Mouse (Mus musculus) hindbrain, postnatal 0 days (tissue): ENCODE data around the gene Chchd10. TPM values are rescaled to one million over a fixed set of nuclear protein-coding genes. Genes with fewer than 3 reads are reported as not detected.

ENCODE experiments used
- ATAC-seq: fragments of 200-750 bp; cut with Nextera tagmentation; 2 replicates; pipeline ENCODE4 v1.8.0; 2017; ENCODE audit warnings: mild to moderate bottlenecking, moderate TSS enrichment, moderate library complexity
- DNase-seq: peaks from one replicate; pipeline ENCODE4 v3.0.0-alpha.2; 2015; ENCODE audit warnings: low spot score
- H3K27ac ChIP-seq: fragments of 300-500 bp; sonication (generic); 2 replicates; pipeline ENCODE4 v1.5.1; 2014; ENCODE audit warnings: mild to moderate bottlenecking
- H3K27me3 ChIP-seq: fragments of 300-500 bp; sonication (generic); 2 replicates; pipeline ENCODE4 v1.6.1; 2014; ENCODE audit warnings: low read length, mixed read lengths; ENCODE audit not compliant: insufficient read depth
- H3K36me3 ChIP-seq: fragments of 300-500 bp; sonication (generic); 2 replicates; pipeline ENCODE4 v1.6.1; 2014; ENCODE audit warnings: low read length, mixed read lengths; ENCODE audit not compliant: insufficient read depth
- H3K4me1 ChIP-seq: fragments of 300-500 bp; sonication (generic); 2 replicates; pipeline ENCODE4 v1.6.1; 2014; ENCODE audit warnings: antibody characterized with exemption, low read length, mixed read lengths; ENCODE audit not compliant: insufficient read depth
- H3K4me2 ChIP-seq: fragments of 300-500 bp; sonication (generic); 2 replicates; pipeline ENCODE4 v1.6.1; 2014; ENCODE audit warnings: low read depth, mild to moderate bottlenecking, low read length, moderate library complexity, mixed read lengths
- H3K4me3 ChIP-seq: fragments of 300-500 bp; sonication (generic); 2 replicates; pipeline ENCODE4 v1.5.1; 2014; ENCODE audit warnings: low read length
- H3K9ac ChIP-seq: fragments of 300-500 bp; sonication (generic); replicated peaks from 2 replicates; pipeline ENCODE4 v1.6.1; 2014; ENCODE audit warnings: mild to moderate bottlenecking, low read length, moderate library complexity, mixed read lengths
- H3K9me3 ChIP-seq: fragments of 300-500 bp; sonication (generic); 2 replicates; pipeline ENCODE4 v1.6.1; 2016; ENCODE audit warnings: low read length, mixed read lengths
- CTCF ChIP-seq: IDR thresholded peaks from 2 replicates; pipeline ENCODE4 v1.5.1; 2016; ENCODE audit warnings: antibody characterized with exemption, control low read depth, low read depth
- WGBS: fragments of 180-500 bp; shearing (Covaris S2); extraction: QIAGEN DNeasy Blood & Tissue Kit; methylation state at CpG from one replicate; pipeline ENCODE4 v1.1.7; 2014; 5-methylcytosine and 5-hydroxymethylcytosine counted together
- polyA plus RNA-seq: library from polyadenylated mRNA; unstranded; fragments of >200 nt; fragmentation: Nextera tagmentation; extraction: Ambion mirVana; gene quantifications from 2 replicates; pipeline ENCODE4 v1.2.1, GENCODE M21; 2015
- total RNA-seq: library from RNA; depleted of rRNA; stranded (reverse); fragments of >200 nt; gene quantifications from 2 replicates; pipeline ENCODE4 v1.2.3, GENCODE M21; 2014

Gene Chchd10
- total and polyA plus RNA-seq, 2 experiments from 2014 or later = 312 to 332 TPM

GRCm38 (mm10) chr10:75948079-75948478, 15.1 kb downstream of the Chchd10 start:
- H3K9me3 ChIP-seq = no peaks in the 10 kb centered on the region
- WGBS = 72% methylated on average over 5 of the region's 5 CpGs
- ATAC-seq = no peak
- TF ChIP-seq CTCF = no peak
- no peak for DNase-seq
- H3K4me2 ChIP-seq = no peak overlapping the region
- H3K27me3 ChIP-seq = no peaks in the 10 kb centered on the region
- H3K27ac ChIP-seq = no peak overlapping the region
- H3K36me3 ChIP-seq = no peaks in the 10 kb centered on the region
- H3K4me1 ChIP-seq = peaks cover 8% of the 10 kb centered on the region; the same call in 1 of the 2 replicates
- no peak overlapping the region for H3K9ac ChIP-seq
- no peak overlapping the region for H3K4me3 ChIP-seq

- H3K9ac ChIP-seq = no peak overlapping the region
- H3K4me2 ChIP-seq = no peak overlapping the region
- no peak overlapping the region for H3K4me3 ChIP-seq
- no peaks in the 10 kb centered on the region for H3K27me3 ChIP-seq
- ATAC-seq (no peak), DNase-seq (no peak)
- no peak overlapping the region for H3K27ac ChIP-seq
- TF ChIP-seq CTCF = no peak
- no peaks in the 10 kb centered on the region for H3K36me3 ChIP-seq
- WGBS = 83% methylated on average over 22 of the region's 22 CpGs
- H3K9me3 ChIP-seq = no peaks in the 10 kb centered on the region
- H3K4me1 ChIP-seq = peaks cover 3% of the 10 kb centered on the region; the same call in 1 of the 2 replicates
Observed at GRCm38 (mm10) chr10:75949053-75950045, 16.4 kb downstream of the Chchd10 start.

- H3K27ac ChIP-seq = no peak overlapping the region
Observed at GRCm38 (mm10) chr10:75950791-75951210, 17.9 kb downstream of the Chchd10 start.

GRCm38 (mm10) chr10:75951424-75952050, 18.6 kb downstream of the Chchd10 start:
- ATAC-seq (peak; percentile 30), DNase-seq (peak; percentile 78)
- H3K9ac ChIP-seq = peak overlapping the region; percentile 43; the same call in 1 of the 2 replicates
- H3K4me1 ChIP-seq = peaks cover 3% of the 10 kb centered on the region; the same call in 1 of the 2 replicates
- no peaks in the 10 kb centered on the region for H3K36me3 ChIP-seq
- 4% methylated on average over 13 of the region's 13 CpGs for WGBS
- H3K4me3 ChIP-seq = peak overlapping the region; percentile 31
- no peaks in the 10 kb centered on the region for H3K27me3 ChIP-seq
- no peaks in the 10 kb centered on the region for H3K9me3 ChIP-seq
- no peak overlapping the region for H3K27ac ChIP-seq
- TF ChIP-seq CTCF = peak; percentile 73
- peak overlapping the region; percentile 67 for H3K4me2 ChIP-seq

More at GRCm38 (mm10) chr10:75950791-75951210, 17.9 kb downstream of the Chchd10 start:
- peak; percentile 52 for ATAC-seq
- peaks cover 3% of the 10 kb centered on the region; the same call in 1 of the 2 replicates for H3K4me1 ChIP-seq
- peak overlapping the region; percentile 67 for H3K4me2 ChIP-seq
- H3K4me3 ChIP-seq = peak overlapping the region; percentile 31
- H3K27me3 ChIP-seq = no peaks in the 10 kb centered on the region
- 4% methylated on average over 23 of the region's 23 CpGs for WGBS
- H3K36me3 ChIP-seq = no peaks in the 10 kb centered on the region
- no peaks in the 10 kb centered on the region for H3K9me3 ChIP-seq
- no peak for TF ChIP-seq CTCF
- peak; percentile 54 for DNase-seq
- H3K9ac ChIP-seq = peak overlapping the region; percentile 43

- Histone ChIP-seq H3K4me3 (no peak within 1 kb of the TSS), H3K27ac (no peak within 1 kb of the TSS), H3K9me3 (no peaks in the 10 kb centered on the region), H3K36me3 (no peaks in the 10 kb centered on the region), H3K4me2 (peak within 1 kb of the TSS; percentile 38), H3K27me3 (no peaks in the 10 kb centered on the region), H3K4me1 (peaks cover 3% of the 10 kb centered on the region; the same call in 1 of the 2 replicates), H3K9ac (no peak within 1 kb of the TSS)
- no peak for TF ChIP-seq CTCF
- ATAC-seq (no peak), DNase-seq (no peak)
- WGBS = 35% methylated on average over 20 of the region's 20 CpGs
Observed at GRCm38 (mm10) chr10:75954381-75954811, 21.5 kb downstream of the Chchd10 start, which contains the start of gene Gm5134. Gene Gm5134, plus strand, starts transcription at chr10:75954514.

GRCm38 (mm10) chr10:75973846-75974245, 40.9 kb downstream of the Chchd10 start:
- H3K9me3 ChIP-seq = no peaks in the 10 kb centered on the region
- ATAC-seq (no peak), DNase-seq (no peak)
- no peak overlapping the region for H3K9ac ChIP-seq
- no peaks in the 10 kb centered on the region for H3K27me3 ChIP-seq
- no peak overlapping the region for H3K4me2 ChIP-seq
- H3K4me3 ChIP-seq = no peak overlapping the region
- no peak overlapping the region for H3K27ac ChIP-seq
- no peak for TF ChIP-seq CTCF
- no peaks in the 10 kb centered on the region for H3K4me1 ChIP-seq
- no peaks in the 10 kb centered on the region for H3K36me3 ChIP-seq
- 90% methylated on average over 10 of the region's 10 CpGs for WGBS
